In genomic region chr1:134060849-134061569, GRCm38 (mm10) we compare ENCODE assay signal across 8 mouse cellular contexts. TPM values are rescaled to one million over a fixed set of nuclear protein-coding genes. Genes with fewer than 3 reads are reported as not detected.
DNase-seq lines count a peak whose midpoint lies in the region; ATAC-seq and TF ChIP-seq lines count a peak whose summit lies in the region.

No protein-coding gene starts in this region.

- no peaks in the 10 kb centered on the region for H3K9me3 ChIP-seq in embryonic facial prominence, embryonic 13.5 days
- no peaks in the 10 kb centered on the region for H3K9me3 ChIP-seq in limb, embryonic 14.5 days (ENCODE audit: control insufficient read depth, low read length)
- no peaks in the 10 kb centered on the region for H3K9me3 ChIP-seq in midbrain, embryonic 16.5 days (replicated peaks; ENCODE audit: control insufficient read depth, low read length, poor library complexity, severe bottlenecking)

- H3K27ac ChIP-seq in embryonic facial prominence, embryonic 13.5 days, result peak overlapping the region; percentile 97
- H3K27ac ChIP-seq in limb, embryonic 14.5 days (replicated peaks; ENCODE audit: low read depth, low read length), result peak overlapping the region; percentile 95
- H3K27ac ChIP-seq in midbrain, embryonic 16.5 days (ENCODE audit: low read length), result peak overlapping the region; percentile 95
- H3K27ac ChIP-seq in spleen, adult 2 months (ENCODE audit: insufficient read depth, low read length), result peak overlapping the region; percentile 99

- TF ChIP-seq POLR2A in limb, embryonic 14.5 days (IDR thresholded peaks at IDR 0.05; ENCODE audit: borderline replicate concordance, extremely low read depth, insufficient read depth, insufficient read length), result peak; percentile 29; the same call in 1 of the 2 replicates
- TF ChIP-seq POLR2A in spleen, adult 2 months (IDR thresholded peaks at IDR 0.05; ENCODE audit: low read depth, low read length), result peak; percentile 76

- peak overlapping the region; percentile 39 for H3K4me3 ChIP-seq in embryonic facial prominence, embryonic 13.5 days
- H3K4me3 ChIP-seq in limb, embryonic 14.5 days (replicated peaks; ENCODE audit: low read length), result peak overlapping the region; percentile 33
- peak overlapping the region; percentile 42 for H3K4me3 ChIP-seq in midbrain, embryonic 16.5 days (ENCODE audit: low read depth, low read length)
- H3K4me3 ChIP-seq in spleen, adult 2 months (ENCODE audit: extremely low read depth, insufficient read depth, insufficient read length), result peak overlapping the region; percentile 49; the same call in 1 of the 2 replicates

- ATAC-seq in embryonic facial prominence, embryonic 13.5 days (ENCODE audit: insufficient number of reproducible peaks, insufficient read depth, low FRiP score, low TSS enrichment, low read depth), result peak; percentile 90
- ATAC-seq in limb, embryonic 14.5 days (ENCODE audit: low FRiP score, low read depth), result peak; percentile 91
- peak; percentile 91 for ATAC-seq in midbrain, embryonic 16.5 days

- 2% methylated on average over 31 of the region's 31 CpGs for WGBS in embryonic facial prominence, embryonic 13.5 days
- WGBS in limb, embryonic 14.5 days, result 2% methylated on average over 31 of the region's 31 CpGs
- under 1% methylated on average over 31 of the region's 31 CpGs for WGBS in midbrain, embryonic 16.5 days
- WGBS in spleen, adult 2 months, result 2% methylated on average over 31 of the region's 31 CpGs

- TF ChIP-seq CTCF in spleen, adult 2 months (IDR thresholded peaks at IDR 0.05; ENCODE audit: extremely low read depth, insufficient read depth, insufficient read length, insufficient replicate concordance), result peak; percentile 22; the same call in 1 of the 2 replicates

- H3K27me3 ChIP-seq in embryonic facial prominence, embryonic 13.5 days, result no peaks in the 10 kb centered on the region
- no peaks in the 10 kb centered on the region for H3K27me3 ChIP-seq in limb, embryonic 14.5 days (ENCODE audit: control insufficient read depth, insufficient read depth, low read length)
- no peaks in the 10 kb centered on the region for H3K27me3 ChIP-seq in midbrain, embryonic 16.5 days (ENCODE audit: control insufficient read depth, insufficient read depth, low read depth, low read length)
- no peaks in the 10 kb centered on the region for H3K27me3 ChIP-seq in spleen, adult 2 months (ENCODE audit: control insufficient read depth, insufficient read depth, low read length)

- peak overlapping the region; percentile 66 for H3K9ac ChIP-seq in embryonic facial prominence, embryonic 13.5 days
- H3K9ac ChIP-seq in limb, embryonic 14.5 days (ENCODE audit: low read depth, low read length, severe bottlenecking), result peak overlapping the region; percentile 48; the same call in 1 of the 2 replicates
- H3K9ac ChIP-seq in midbrain, embryonic 16.5 days (ENCODE audit: low read depth, low read length), result peak overlapping the region; percentile 75

- DNase-seq in 3134 (ENCODE audit: extremely low read depth, insufficient read length, low spot score), result peak; percentile 75
- DNase-seq in adrenal gland, postnatal 4 days (ENCODE audit: low spot score in 2 of 2), result peak; percentile 70 to 78
- DNase-seq in heart, adult 8-10 months (ENCODE audit: low spot score), result peak; percentile 97
- DNase-seq in kidney, adult 8-10 months, result peak; percentile 89 to 92
- peak; percentile 94 for DNase-seq in limb, embryonic 14.5 days (ENCODE audit: low spot score)
- DNase-seq in spleen, adult 2 months (ENCODE audit: low read depth in 1 of 2, low spot score in 2 of 2), result peak; percentile 88 to 94

- H3K4me1 ChIP-seq in embryonic facial prominence, embryonic 13.5 days, result peaks cover 47% of the 10 kb centered on the region
- peaks cover 47% of the 10 kb centered on the region for H3K4me1 ChIP-seq in limb, embryonic 14.5 days (ENCODE audit: control insufficient read depth, insufficient read depth, low read length)
- peaks cover 35% of the 10 kb centered on the region for H3K4me1 ChIP-seq in midbrain, embryonic 16.5 days (ENCODE audit: control insufficient read depth, insufficient read depth, low read length)
- H3K4me1 ChIP-seq in spleen, adult 2 months (ENCODE audit: control insufficient read depth, insufficient read depth, insufficient read length), result peaks cover 36% of the 10 kb centered on the region

- peak overlapping the region; percentile 75 for H3K4me2 ChIP-seq in embryonic facial prominence, embryonic 13.5 days
- H3K4me2 ChIP-seq in limb, embryonic 14.5 days (replicated peaks; ENCODE audit: low read depth, low read length, severe bottlenecking), result peak overlapping the region; percentile 68
- peak overlapping the region; percentile 91 for H3K4me2 ChIP-seq in midbrain, embryonic 16.5 days (ENCODE audit: low read length)

- no peaks in the 10 kb centered on the region for H3K36me3 ChIP-seq in embryonic facial prominence, embryonic 13.5 days
- H3K36me3 ChIP-seq in limb, embryonic 14.5 days (ENCODE audit: control insufficient read depth, insufficient read depth, low read length), result no peaks in the 10 kb centered on the region
- H3K36me3 ChIP-seq in midbrain, embryonic 16.5 days (ENCODE audit: control insufficient read depth, insufficient read depth, low read length), result no peaks in the 10 kb centered on the region
- H3K36me3 ChIP-seq in spleen, adult 2 months (ENCODE audit: control insufficient read depth, insufficient read depth, low read length), result no peaks in the 10 kb centered on the region

RNA-seq across cellular contexts. Expression of gene Btg2, which starts 17.9 kb away (rescaled TPM):
- 10 to 100 TPM; 25.6 to 27.8 TPM for total RNA-seq in adrenal gland, postnatal 4 days (2021)
- polyA plus RNA-seq in embryonic facial prominence, embryonic 13.5 days (2015; fragmentation: Nextera tagmentation; extraction: Ambion mirVana), result 21.2 and 24.2 TPM in 2 replicates
- 10 to 100 TPM; 18.3 to 35.3 (median 28.0) TPM for total RNA-seq in heart, adult 8-10 months (2022)
- polyA plus RNA-seq in limb, embryonic 14.5 days (2012; rRNA removed), result 18.6 TPM in 2 replicates
- 26.2 and 26.4 TPM in 2 replicates for polyA plus RNA-seq in limb, embryonic 14.5 days (2014; fragmentation: Nextera tagmentation; extraction: Ambion mirVana)
- 27.2 and 34.9 TPM in 2 replicates for polyA plus RNA-seq in midbrain, embryonic 16.5 days (2015; fragmentation: Nextera tagmentation; extraction: Ambion mirVana)
- 115 and 123 TPM in 2 replicates for polyA plus RNA-seq in spleen, adult 2 months (2012; rRNA removed)

RNA-seq across cellular contexts. Expression of gene Fmod, which starts 24.0 kb away (rescaled TPM):
- 10 to 100 TPM; 18.5 to 28.1 TPM for total RNA-seq in adrenal gland, postnatal 4 days (2021)
- polyA plus RNA-seq in embryonic facial prominence, embryonic 13.5 days (2015; fragmentation: Nextera tagmentation; extraction: Ambion mirVana), result 9.6 and 10.1 TPM in 2 replicates
- total RNA-seq in heart, adult 8-10 months (2022), result 10 to 100 TPM in 1 of 4 experiments, 1 to 10 TPM in 3; 5.9 to 14.1 (median 8.2) TPM
- 86.7 and 105 TPM in 2 replicates for polyA plus RNA-seq in limb, embryonic 14.5 days (2012; rRNA removed)
- 75.1 and 79.5 TPM in 2 replicates for polyA plus RNA-seq in limb, embryonic 14.5 days (2014; fragmentation: Nextera tagmentation; extraction: Ambion mirVana)
- 9.8 and 15.2 TPM in 2 replicates for polyA plus RNA-seq in midbrain, embryonic 16.5 days (2015; fragmentation: Nextera tagmentation; extraction: Ambion mirVana)
- 10.6 and 12.4 TPM in 2 replicates for polyA plus RNA-seq in spleen, adult 2 months (2012; rRNA removed)

RNA-seq across cellular contexts. Expression of gene Chit1, which starts 50.0 kb away (rescaled TPM):
- not detected for total RNA-seq in adrenal gland, postnatal 4 days (2021)
- polyA plus RNA-seq in embryonic facial prominence, embryonic 13.5 days (2015; fragmentation: Nextera tagmentation; extraction: Ambion mirVana), result not detected in 2 replicates
- not detected for total RNA-seq in heart, adult 8-10 months (2022)
- 0.33 TPM in 2 replicates for polyA plus RNA-seq in limb, embryonic 14.5 days (2012; rRNA removed)
- polyA plus RNA-seq in limb, embryonic 14.5 days (2014; fragmentation: Nextera tagmentation; extraction: Ambion mirVana), result 0.18 and 0.30 TPM in 2 replicates
- polyA plus RNA-seq in midbrain, embryonic 16.5 days (2015; fragmentation: Nextera tagmentation; extraction: Ambion mirVana), result 0.21 TPM in 1 of 2 replicates, not detected in the other
- 0.20 TPM in 1 of 2 replicates, not detected in the other for polyA plus RNA-seq in spleen, adult 2 months (2012; rRNA removed)

Comparison
In these comparisons a context has a peak if more than half of its experiments do, and no peak if none do; other contexts are left out.
1. Peak in every context shown above with its lines: DNase-seq, ATAC-seq, H3K4me3 ChIP-seq and H3K27ac ChIP-seq.